Mouse (Mus musculus) heart, postnatal 10 days (tissue): ENCODE measurements around the gene Catsper3. TPM values are rescaled to one million over a fixed set of nuclear protein-coding genes. Genes with fewer than 3 reads are reported as not detected.
A peak's percentile ranks its signal among the peaks of the same experiment; 100 is the strongest.

Source experiments
- DNase-seq, 2 experiments: peaks; one replicate each; pipeline ENCODE4 v3.0.0; 2021
- intact Hi-C: fragments of 180-260 bp; cut with DNase I; formaldehyde crosslinking; loops from one replicate; pipeline ENCODE4 v1.15.1; 2025
- total RNA-seq, 2 experiments: library from RNA; stranded (reverse); gene quantifications; 2 replicates each; pipeline ENCODE4 v1.2.3; 2021

The Catsper3 gene
- total RNA-seq = under 1 TPM in 1 of 2 experiments, not detected in 1; 0.26 TPM

DNA sequence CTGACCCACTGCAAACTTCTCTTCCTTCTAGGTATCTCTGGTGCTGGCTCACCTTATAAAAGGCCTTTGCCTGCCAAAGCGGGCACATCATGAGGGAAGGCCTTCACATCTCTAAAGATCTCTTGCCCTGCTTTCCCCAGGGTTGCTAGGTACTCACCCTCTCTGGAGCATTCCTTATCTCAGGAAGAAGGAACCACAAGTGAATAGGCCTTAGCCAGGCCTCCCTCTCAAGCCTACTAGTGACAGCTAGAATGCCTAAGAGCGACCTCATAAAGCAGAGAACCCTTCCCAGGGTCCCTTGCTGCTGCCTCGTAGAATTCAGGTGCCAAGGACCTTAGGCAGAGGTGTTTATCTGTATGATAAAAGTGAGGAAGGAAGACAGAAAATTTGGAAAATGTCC, at the start of gene Catsper3:
Catsper3 (plus strand) TSS at position 301 of the 400 bp plus-strand sequence.
- intact Hi-C loops = no loop called here
- no peak for DNase-seq

- intact Hi-C loops = no loop called here
- no peak for DNase-seq
These were observed 46.5 kb upstream of the Catsper3 start for GRCm38 (mm10) chr13:55737885-55738284.

- intact Hi-C loops = no loop called here
- no peak for DNase-seq
These were observed 42.1 kb upstream of the Catsper3 start for GRCm38 (mm10) chr13:55742306-55742705.

GRCm38 (mm10) chr13:55754380-55754779, 30.0 kb upstream of the Catsper3 start:
- intact Hi-C loops = no loop called here
- DNase-seq = no peak

GRCm38 (mm10) chr13:55756789-55757188, 27.6 kb upstream of the Catsper3 start:
- intact Hi-C loops = no loop called here
- DNase-seq = peak; percentile 2 to 10

DNA sequence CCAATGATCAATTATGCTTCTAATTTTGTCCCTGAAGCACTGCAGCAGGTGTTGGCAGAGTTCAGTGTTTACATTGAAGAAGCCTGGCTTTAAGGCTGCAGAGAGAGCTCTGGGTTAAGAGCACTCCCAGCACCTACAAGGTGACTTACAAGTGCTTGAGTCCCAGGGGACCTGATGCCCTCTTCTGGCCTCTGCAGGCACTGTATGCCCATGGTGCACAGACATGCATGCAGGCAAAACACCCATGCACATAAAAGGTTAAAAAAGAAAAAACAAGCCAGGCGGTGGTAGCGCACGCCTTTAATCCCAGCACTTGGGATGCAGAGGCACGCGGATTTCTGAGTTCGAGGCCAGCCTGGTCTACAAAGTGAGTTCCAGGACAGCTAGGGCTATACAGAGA, 26.7 kb upstream of the Catsper3 start:
- DNase-seq = no peak
- intact Hi-C loops = no loop called here

- intact Hi-C loops = no loop called here
- no peak for DNase-seq
These were observed 23.8 kb upstream of the Catsper3 start for GRCm38 (mm10) chr13:55760576-55760975.

GRCm38 (mm10) chr13:55761486-55761885, 22.9 kb upstream of the Catsper3 start:
- DNase-seq = no peak
- intact Hi-C loops = no loop called here

- no peak for DNase-seq
- intact Hi-C loops = no loop called here
These were observed 10.0 kb upstream of the Catsper3 start for GRCm38 (mm10) chr13:55774352-55774751.

- intact Hi-C loops = no loop called here
- no peak for DNase-seq
These were observed 9.3 kb upstream of the Catsper3 start for GRCm38 (mm10) chr13:55775056-55775455.

DNA sequence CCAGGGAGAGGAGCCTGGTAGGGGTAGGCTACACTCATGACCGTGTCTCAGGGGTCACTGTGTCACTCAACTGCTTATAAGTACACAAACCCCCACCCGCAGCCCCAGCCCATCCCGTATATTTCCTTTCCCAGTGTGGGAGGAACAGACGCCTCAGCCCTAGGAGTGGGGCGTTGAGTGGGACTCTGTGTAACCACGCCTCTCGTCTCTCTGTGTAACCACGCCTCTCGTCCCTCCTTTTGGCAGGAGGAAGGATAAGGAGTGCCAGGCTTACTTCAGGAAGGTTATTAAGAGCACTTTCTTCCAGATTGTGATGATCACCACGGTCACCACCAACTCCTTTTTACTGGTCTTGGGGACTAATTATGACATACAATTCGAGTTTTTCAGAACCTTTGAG, 1.8 kb downstream of the Catsper3 start:
- intact Hi-C loops = no loop called here
- peak; percentile 4 to 8 for DNase-seq

GRCm38 (mm10) chr13:55801246-55801645, 16.9 kb downstream of the Catsper3 start:
- DNase-seq = no peak
- intact Hi-C loops = no loop called here

DNA sequence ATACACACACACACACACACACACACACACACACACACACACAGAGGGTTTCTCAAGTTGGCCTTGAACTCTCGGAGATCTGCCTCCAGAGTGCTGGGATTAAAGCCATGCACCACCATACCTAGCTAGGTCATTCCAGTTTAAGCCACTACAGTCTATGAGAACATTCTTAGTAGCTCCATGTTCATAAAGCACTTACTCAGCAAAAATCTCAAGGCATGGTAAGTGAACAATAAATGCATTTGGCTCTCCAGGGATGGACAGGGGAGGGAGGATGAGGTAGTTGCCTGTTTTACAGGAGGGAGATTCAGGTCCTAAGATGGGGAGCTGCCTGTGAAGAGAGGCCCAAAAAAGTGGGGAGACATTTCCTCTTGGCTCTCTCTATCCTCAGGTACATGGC, 19.6 kb downstream of the Catsper3 start:
- intact Hi-C loops = no loop called here
- no peak for DNase-seq

GRCm38 (mm10) chr13:55809041-55809623, 24.8 kb downstream of the Catsper3 start:
- intact Hi-C loops = no loop called here
- DNase-seq = no peak

DNA sequence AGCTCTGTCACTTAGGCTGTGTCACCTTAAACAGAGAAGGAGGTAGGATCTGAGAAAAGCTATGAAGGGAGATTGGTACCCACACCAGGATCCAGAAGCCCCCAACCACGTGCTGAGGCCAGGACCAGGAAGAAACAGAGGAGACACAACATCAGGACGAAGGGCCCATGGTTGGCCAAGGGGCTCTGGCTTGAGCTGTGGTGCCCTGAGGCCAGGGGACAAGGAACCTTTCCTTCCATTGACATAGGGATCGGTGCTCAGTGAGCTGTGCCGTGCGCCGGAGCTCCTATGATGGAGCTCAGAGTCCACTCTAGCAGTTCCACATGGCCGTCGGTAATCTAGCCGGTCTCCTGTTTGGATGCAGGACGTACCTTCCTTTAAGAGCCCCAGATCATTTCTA, 25.3 kb downstream of the Catsper3 start:
- DNase-seq = no peak
- intact Hi-C loops = no loop called here

DNA sequence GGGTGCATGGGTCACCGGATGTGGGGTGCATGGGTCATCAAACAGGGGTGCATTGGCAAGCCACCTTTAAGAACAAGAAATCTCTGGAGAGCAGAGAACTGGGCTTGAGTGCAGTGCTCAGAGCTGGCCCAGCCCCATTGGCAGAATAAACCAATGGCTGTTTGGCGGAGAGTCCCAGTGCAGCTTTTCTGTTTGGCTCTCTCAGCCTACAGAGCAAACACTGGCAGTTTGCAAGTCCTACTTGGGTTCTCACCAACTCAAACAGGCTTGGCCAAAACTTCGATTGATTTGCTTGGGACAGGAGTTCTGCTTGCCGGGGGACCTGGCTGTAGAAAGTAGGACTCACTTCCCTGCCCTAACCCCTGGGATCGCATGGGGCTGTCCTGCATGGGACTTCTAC, 26.6 kb downstream of the Catsper3 start:
- intact Hi-C loops = no loop called here
- DNase-seq = no peak

- intact Hi-C loops = no loop called here
- DNase-seq = no peak
These were observed 29.2 kb downstream of the Catsper3 start for GRCm38 (mm10) chr13:55813490-55814016.

GRCm38 (mm10) chr13:55814834-55815233, 30.5 kb downstream of the Catsper3 start:
- no peak for DNase-seq
- intact Hi-C loops = no loop called here

GRCm38 (mm10) chr13:55822499-55822898, 38.1 kb downstream of the Catsper3 start:
- DNase-seq = no peak
- intact Hi-C loops = no loop called here

GRCm38 (mm10) chr13:55824151-55824945, 40.0 kb downstream of the Catsper3 start:
- no peak for DNase-seq
- intact Hi-C loops = no loop called here

- no peak for DNase-seq
- intact Hi-C loops = no loop called here
These were observed 40.9 kb downstream of the Catsper3 start for GRCm38 (mm10) chr13:55825245-55825681.
